Mouse (Mus musculus) A20 (cell line): ENCODE data around the gene Olfr593.
"Not testable (repeated sequence)": the region's sequence is repeated elsewhere in the genome, so short reads cannot be mapped to it uniquely, and the experiment has no call there.

Experiments used
- DNase-seq: peaks from one replicate; pipeline ENCODE4 v3.0.0-alpha.2; 2011; ENCODE audit warnings: low read depth, low spot score

The Olfr593 gene

DNA sequence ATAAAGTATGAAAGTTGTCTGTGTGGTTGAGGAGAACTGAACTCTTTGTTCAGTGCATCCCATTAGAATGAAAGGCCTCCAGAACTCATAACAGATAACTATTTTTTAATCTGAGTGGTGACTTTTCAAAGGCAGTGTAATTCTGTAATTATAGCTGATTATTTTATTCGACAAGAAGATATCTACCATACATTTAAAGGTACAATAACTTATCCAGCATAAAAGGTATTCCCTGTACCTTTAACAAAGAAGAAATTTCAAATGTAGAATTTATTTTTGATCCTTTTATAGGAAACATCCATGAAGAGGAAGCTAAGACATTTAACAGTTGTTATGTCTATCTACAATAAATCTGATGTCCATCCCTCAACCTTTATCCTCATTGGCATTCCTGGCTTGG is at the start of gene Olfr593:
Gene Olfr593, plus strand, starts transcription at position 301 of the 400 bp plus-strand sequence.
- DNase-seq = no peak

DNA sequence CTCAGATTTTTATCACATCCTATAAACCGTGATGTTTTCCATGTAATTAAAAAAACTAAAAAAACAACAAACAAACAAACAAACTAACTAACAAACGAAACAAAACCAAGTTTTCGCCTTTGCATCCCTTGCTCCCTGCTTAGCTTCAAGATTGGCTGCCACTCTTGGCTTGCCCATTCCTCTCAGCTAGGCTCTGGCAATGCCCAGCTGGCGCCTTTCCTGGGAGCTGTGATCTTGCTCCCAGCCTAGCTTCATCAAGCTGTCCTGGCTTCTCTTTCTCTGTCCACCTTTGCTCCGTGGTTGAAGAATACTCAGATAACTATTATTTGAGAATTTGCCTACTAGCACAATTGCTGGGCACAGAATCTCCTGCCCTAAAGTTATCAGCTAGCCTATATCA is 42.0 kb upstream of the Olfr593 start:
- no peak for DNase-seq

GRCm38 (mm10) chr7:103178240-103178639 is 33.4 kb upstream of the Olfr593 start, which contains the start of gene Olfr591:
Olfr591 (minus strand) TSS chr7:103178340.
- DNase-seq = no peak

DNA sequence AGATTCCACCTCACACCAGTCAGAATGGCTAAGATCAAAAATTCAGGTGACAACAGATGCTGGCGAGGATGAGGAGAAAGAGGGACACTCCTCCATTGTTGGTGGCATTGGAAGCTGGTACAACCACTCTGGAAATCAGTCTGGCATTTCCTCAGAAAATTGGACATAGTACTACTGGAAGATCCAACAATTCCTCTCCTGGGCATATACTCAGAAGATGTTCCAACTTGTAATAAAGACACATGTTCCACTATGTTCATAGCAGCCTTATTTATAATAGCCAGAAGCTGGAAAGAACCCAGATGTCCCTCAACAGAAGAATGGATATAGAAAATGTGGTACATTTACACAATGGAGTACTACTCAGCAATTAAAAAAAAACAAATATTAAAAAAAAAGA is 27.2 kb upstream of the Olfr593 start, which contains the start of gene Olfr592:
Gene Olfr592, plus strand, starts transcription at position 301 of the 400 bp plus-strand sequence.
- not testable (repeated sequence) for DNase-seq

DNA sequence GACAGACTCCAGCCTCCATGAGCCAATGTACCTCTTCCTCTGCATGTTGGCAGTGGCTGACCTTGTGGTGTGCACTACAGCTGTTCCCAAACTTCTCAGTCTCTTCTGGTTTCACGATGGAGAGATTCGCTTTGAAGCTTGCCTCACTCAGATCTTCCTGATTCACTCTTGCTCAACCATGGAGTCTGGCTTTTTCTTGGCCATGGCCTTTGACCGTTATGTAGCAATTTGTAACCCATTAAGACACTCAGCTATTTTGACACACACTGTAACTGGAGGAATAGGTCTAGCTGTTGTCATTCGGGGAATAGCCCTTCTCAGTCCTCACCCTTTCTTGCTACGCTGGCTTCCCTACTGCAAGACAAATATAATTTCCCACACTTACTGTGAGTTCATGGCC is 388 bp downstream of the Olfr593 start:
- DNase-seq = not testable (repeated sequence)

DNA sequence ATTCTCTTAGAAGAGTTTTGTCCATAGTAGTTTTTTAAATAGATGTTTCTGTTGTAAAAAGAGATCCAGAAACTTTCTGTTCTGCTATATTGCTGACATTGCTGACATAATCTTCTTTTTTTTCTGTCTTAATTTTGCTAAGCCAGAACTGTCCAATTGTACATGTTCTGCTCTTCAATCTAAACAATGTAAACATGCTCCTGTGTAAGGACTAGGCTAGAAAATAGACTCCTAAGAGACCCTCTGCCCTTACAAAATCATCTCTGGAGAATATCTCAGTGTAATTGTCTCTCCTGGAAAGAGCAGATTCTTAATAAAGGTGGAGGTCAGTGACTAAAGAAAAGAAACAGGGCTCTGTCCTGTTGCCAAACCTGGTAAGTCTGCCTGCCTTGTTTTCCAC is 5.0 kb downstream of the Olfr593 start, which contains the start of gene Olfr594:
Gene Olfr594, plus strand, starts transcription at position 301 of the 400 bp plus-strand sequence.
- DNase-seq = no peak

DNA sequence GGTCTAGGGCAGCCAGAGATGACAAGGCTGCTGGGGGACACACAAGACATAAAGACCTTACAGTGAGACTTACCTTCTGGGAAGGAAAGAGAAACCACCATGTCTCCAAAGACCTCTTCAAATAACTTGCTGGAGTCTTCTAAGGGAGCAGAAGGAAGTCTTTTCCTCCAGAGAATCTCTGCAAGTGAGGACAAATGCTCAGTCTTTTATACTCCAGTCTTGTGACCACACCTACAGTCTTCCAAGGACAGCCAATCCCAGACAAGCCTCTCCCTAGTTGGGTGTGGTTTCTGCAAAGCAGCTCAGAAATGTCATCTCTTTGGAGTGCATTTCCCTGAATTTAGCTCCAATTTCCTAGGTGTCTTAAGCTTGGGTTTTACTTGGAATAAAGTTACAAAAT is 40.7 kb downstream of the Olfr593 start, which contains the start of gene Usp17ld:
Gene Usp17ld, minus strand, starts transcription at position 101 of the 400 bp plus-strand sequence.
- not testable (repeated sequence) for DNase-seq
